Mouse (Mus musculus) lung, postnatal 0 days (tissue): ENCODE results near the gene Aim2.

Experiments
- CTCF ChIP-seq: IDR thresholded peaks from 2 replicates; pipeline ENCODE4 v1.5.1; 2016; ENCODE audit warnings: antibody characterized with exemption, mild to moderate bottlenecking
- EP300 ChIP-seq: IDR thresholded peaks from 2 replicates; pipeline ENCODE4 v1.6.1; 2016; ENCODE audit warnings: antibody characterized with exemption, mild to moderate bottlenecking, control low read depth

GRCm38 (mm10) chr1:173335903-173336302 is 14.8 kb upstream of the Aim2 start:
- TF ChIP-seq EP300 (no peak), CTCF (no peak)
